Mouse (Mus musculus) megakaryocyte, adult 5-6 weeks (primary cell): ENCODE measurements around the gene Fam111a. TPM values are rescaled to one million over a fixed set of nuclear protein-coding genes. Genes with fewer than 3 reads are reported as not detected.
A peak's percentile ranks its signal among the peaks of the same experiment; 100 is the strongest.
"Not testable (repeated sequence)": the region's sequence is repeated elsewhere in the genome, so short reads cannot be mapped to it uniquely, and the experiment has no call there.

Source experiments
- ATAC-seq: 2 replicates; pipeline ENCODE4 v1.8.0; 2016; ENCODE audit warnings: mild to moderate bottlenecking, inconsistent platforms; ENCODE audit not compliant: poor library complexity, severe bottlenecking
- total RNA-seq, 2 experiments: library from RNA; stranded (forward) in 1 of 2; stranded (reverse) in 1 of 2; fragments of 153-499, 151-499 nt in 1 of 2; fragments of 221-1000, 200-1000 nt in 1 of 2; gene quantifications; 2 replicates each; pipeline versions ENCODE4 v1.2.3 to v1.2.4; 2015 to 2017

The Fam111a gene
- total RNA-seq (2015) (308 and 344 TPM in 2 replicates), total RNA-seq (2017) (409 TPM in 2 replicates)

GRCm38 (mm10) chr19:12545440-12545839 lies at the start of gene Fam111a:
Fam111a (plus strand) TSS chr19:12545740.
- ATAC-seq: not testable (repeated sequence)

- ATAC-seq: no peak
Measured at GRCm38 (mm10) chr19:12496241-12496640, 49.3 kb upstream of the Fam111a start.

- no peak for ATAC-seq
Measured at GRCm38 (mm10) chr19:12497909-12498308, 47.6 kb upstream of the Fam111a start.

- no peak for ATAC-seq
Measured at GRCm38 (mm10) chr19:12498321-12498720, 47.2 kb upstream of the Fam111a start.

- ATAC-seq: no peak
Measured at GRCm38 (mm10) chr19:12498941-12499340, 46.6 kb upstream of the Fam111a start.

- no peak for ATAC-seq
Measured at GRCm38 (mm10) chr19:12499485-12499884, 46.1 kb upstream of the Fam111a start.

GRCm38 (mm10) chr19:12500124-12500523 lies 45.4 kb upstream of the Fam111a start:
- no peak for ATAC-seq

GRCm38 (mm10) chr19:12500881-12501311 lies 44.6 kb upstream of the Fam111a start:
- peak; percentile 27 for ATAC-seq

- peak; percentile 91 for ATAC-seq
Measured at GRCm38 (mm10) chr19:12501370-12502347, 43.9 kb upstream of the Fam111a start, which contains the start of gene Dtx4. Dtx4 (minus strand) TSS chr19:12501454.

GRCm38 (mm10) chr19:12502756-12503155 lies 42.8 kb upstream of the Fam111a start:
- ATAC-seq: no peak

GRCm38 (mm10) chr19:12514621-12515020 lies 30.9 kb upstream of the Fam111a start:
- peak; percentile 67 for ATAC-seq

GRCm38 (mm10) chr19:12517671-12518540 lies 27.6 kb upstream of the Fam111a start:
- peak; percentile 88 for ATAC-seq

GRCm38 (mm10) chr19:12518541-12518890 lies 27.0 kb upstream of the Fam111a start:
- no peak for ATAC-seq

GRCm38 (mm10) chr19:12523377-12523776 lies 22.2 kb upstream of the Fam111a start:
- ATAC-seq: no peak

GRCm38 (mm10) chr19:12537168-12537567 lies 8.4 kb upstream of the Fam111a start:
- ATAC-seq: peak; percentile 65

- ATAC-seq: peak; percentile 67
Measured at GRCm38 (mm10) chr19:12539975-12540374, 5.6 kb upstream of the Fam111a start.

- peak; percentile 23; the same call in 1 of the 2 replicates for ATAC-seq
Measured at GRCm38 (mm10) chr19:12540727-12541126, 4.8 kb upstream of the Fam111a start.

GRCm38 (mm10) chr19:12541644-12542043 lies 3.9 kb upstream of the Fam111a start:
- ATAC-seq: peak; percentile 25; the same call in 1 of the 2 replicates

- ATAC-seq: peak; percentile 69
Measured at GRCm38 (mm10) chr19:12549166-12549565, 3.6 kb downstream of the Fam111a start.

GRCm38 (mm10) chr19:12550005-12550942 lies 4.7 kb downstream of the Fam111a start:
- no peak for ATAC-seq
